Mouse (Mus musculus) cortical plate, adult 2 months (tissue): ENCODE data around the gene Elf2. TPM values are rescaled to one million over a fixed set of nuclear protein-coding genes. Genes with fewer than 3 reads are reported as not detected.

Source experiments
- H3K27ac ChIP-seq: fragments of 200-500 bp; 2 replicates; pipeline ENCODE4 v1.5.1; 2012; ENCODE audit warnings: low read length, control low read depth, inconsistent platforms; ENCODE audit not compliant: insufficient read depth
- H3K4me1 ChIP-seq: fragments of 200-500 bp; 2 replicates; pipeline ENCODE4 v1.6.1; 2011; ENCODE audit warnings: low read length; ENCODE audit not compliant: control insufficient read depth, insufficient read depth
- H3K4me3 ChIP-seq: fragments of 200-500 bp; 2 replicates; pipeline ENCODE4 v1.5.1; 2011; ENCODE audit warnings: mild to moderate bottlenecking, low read length, control low read depth; ENCODE audit not compliant: insufficient read depth
- CTCF ChIP-seq: fragments of 200-500 bp; IDR thresholded peaks from 2 replicates; pipeline ENCODE4 v1.5.1; 2011; ENCODE audit warnings: mild to moderate bottlenecking, control low read depth, low read length; ENCODE audit not compliant: insufficient read depth; ENCODE audit errors: extremely low read depth
- POLR2A ChIP-seq: fragments of 200-500 bp; IDR thresholded peaks from 2 replicates; pipeline ENCODE4 v1.6.1; 2011; ENCODE audit warnings: mild to moderate bottlenecking, low read length, control low read depth; ENCODE audit not compliant: insufficient read depth; ENCODE audit errors: extremely low read depth
- polyA plus RNA-seq: library from polyadenylated mRNA; depleted of rRNA; stranded (reverse); fragments of >200 nt; gene quantifications from 2 replicates; pipeline ENCODE4 v1.2.3, GENCODE M21; 2012; rRNA removed

Elf2 gene
- polyA plus RNA-seq, 1 experiment, result 25.9 TPM

- Histone ChIP-seq H3K27ac (no peak overlapping the region), H3K4me3 (no peak overlapping the region)
- TF ChIP-seq POLR2A (no peak), CTCF (no peak)
These were observed 130.0 kb downstream of the Elf2 start for GRCm38 (mm10) chr3:51210485-51210884.

GRCm38 (mm10) chr3:51209503-51210314, 130.8 kb downstream of the Elf2 start:
- no peaks in the 10 kb centered on the region for H3K4me1 ChIP-seq
- no peak overlapping the region for H3K27ac ChIP-seq
- no peak for TF ChIP-seq CTCF
- no peak for TF ChIP-seq POLR2A
- H3K4me3 ChIP-seq, result no peak overlapping the region

More at GRCm38 (mm10) chr3:51210485-51210884, 130.0 kb downstream of the Elf2 start:
- no peaks in the 10 kb centered on the region for H3K4me1 ChIP-seq

GRCm38 (mm10) chr3:51208633-51209032, 131.8 kb downstream of the Elf2 start:
- no peak for TF ChIP-seq POLR2A
- TF ChIP-seq CTCF, result no peak
- H3K4me3 ChIP-seq, result no peak overlapping the region
- H3K4me1 ChIP-seq, result no peaks in the 10 kb centered on the region
- H3K27ac ChIP-seq, result no peak overlapping the region

- H3K4me1 ChIP-seq, result no peaks in the 10 kb centered on the region
- no peak overlapping the region for H3K4me3 ChIP-seq
- TF ChIP-seq POLR2A, result no peak
- TF ChIP-seq CTCF, result no peak
- no peak overlapping the region for H3K27ac ChIP-seq
These were observed 133.9 kb downstream of the Elf2 start for GRCm38 (mm10) chr3:51206521-51206920.

- H3K27ac ChIP-seq, result no peak overlapping the region
- H3K4me3 ChIP-seq, result no peak overlapping the region
- no peaks in the 10 kb centered on the region for H3K4me1 ChIP-seq
- TF ChIP-seq CTCF (no peak), POLR2A (no peak)
These were observed 135.6 kb downstream of the Elf2 start for GRCm38 (mm10) chr3:51204897-51205296.

GRCm38 (mm10) chr3:51204441-51204840, 136.0 kb downstream of the Elf2 start:
- no peak overlapping the region for H3K4me3 ChIP-seq
- TF ChIP-seq POLR2A, result no peak
- TF ChIP-seq CTCF, result no peak
- H3K4me1 ChIP-seq, result no peaks in the 10 kb centered on the region
- no peak overlapping the region for H3K27ac ChIP-seq

- Histone ChIP-seq H3K4me1 (no peaks in the 10 kb centered on the region), H3K4me3 (no peak overlapping the region), H3K27ac (no peak overlapping the region)
- TF ChIP-seq POLR2A (no peak), CTCF (no peak)
These were observed 136.6 kb downstream of the Elf2 start for GRCm38 (mm10) chr3:51203906-51204305.

Other genes starting within 250 kb of the Elf2 start
- 31.8 and 32.5 TPM in 2 replicates for gene Noct, start 116.2 kb downstream of the Elf2 start, polyA plus RNA-seq
- gene Mgarp, start 56.1 kb upstream of the Elf2 start, polyA plus RNA-seq, result 0.08 TPM in 1 of 2 replicates, not detected in the other
- gene Ndufc1, start 68.3 kb upstream of the Elf2 start, polyA plus RNA-seq, result 450 and 485 TPM in 2 replicates
- gene Naa15, start 74.5 kb upstream of the Elf2 start, polyA plus RNA-seq, result 20.7 and 22.2 TPM in 2 replicates
- 21.0 and 21.7 TPM in 2 replicates for gene Rab33b, start 143.3 kb upstream of the Elf2 start, polyA plus RNA-seq
- 63.4 and 65.4 TPM in 2 replicates for gene Setd7, start 220.2 kb upstream of the Elf2 start, polyA plus RNA-seq